Mouse (Mus musculus) forebrain, postnatal 0 days (tissue): ENCODE results near the gene Lbh. TPM values are rescaled to one million over a fixed set of nuclear protein-coding genes. Genes with fewer than 3 reads are reported as not detected.

ENCODE experiments used
- ATAC-seq: fragments of 200-750 bp; cut with Nextera tagmentation; 2 replicates; pipeline ENCODE4 v1.8.0; 2017; ENCODE audit warnings: mild to moderate bottlenecking, moderate library complexity
- DNase-seq: peaks from one replicate; pipeline ENCODE4 v3.0.0-alpha.2; 2015
- H3K27ac ChIP-seq: fragments of 300-500 bp; sonication (generic); 2 replicates; pipeline ENCODE4 v1.5.1; 2014; ENCODE audit warnings: low read depth, mild to moderate bottlenecking, antibody characterized with exemption, low read length, moderate library complexity, mixed read lengths
- H3K27me3 ChIP-seq: fragments of 300-500 bp; sonication (generic); 2 replicates; pipeline ENCODE4 v1.6.1; 2014; ENCODE audit warnings: mild to moderate bottlenecking, low read length, mixed read lengths; ENCODE audit not compliant: insufficient read depth
- H3K36me3 ChIP-seq: fragments of 300-500 bp; sonication (generic); 2 replicates; pipeline ENCODE4 v1.6.1; 2014; ENCODE audit warnings: mild to moderate bottlenecking, moderate library complexity; ENCODE audit not compliant: insufficient read depth
- H3K4me1 ChIP-seq: fragments of 300-500 bp; sonication (generic); 2 replicates; pipeline ENCODE4 v1.6.1; 2014; ENCODE audit warnings: antibody characterized with exemption; ENCODE audit not compliant: insufficient read depth
- H3K4me2 ChIP-seq: fragments of 300-500 bp; sonication (generic); 2 replicates; pipeline ENCODE4 v1.6.1; 2014; ENCODE audit warnings: low read depth, mild to moderate bottlenecking, moderate library complexity
- H3K4me3 ChIP-seq: fragments of 300-500 bp; sonication (generic); 2 replicates; pipeline ENCODE4 v1.5.1; 2014; ENCODE audit warnings: low read depth, low read length, mixed read lengths
- H3K9ac ChIP-seq: fragments of 300-500 bp; sonication (generic); 2 replicates; pipeline ENCODE4 v1.6.1; 2014; ENCODE audit warnings: mild to moderate bottlenecking
- H3K9me3 ChIP-seq: fragments of 300-500 bp; sonication (generic); 2 replicates; pipeline ENCODE4 v1.6.1; 2016; ENCODE audit warnings: low read length
- CTCF ChIP-seq: sonication (generic); IDR thresholded peaks from 2 replicates; pipeline ENCODE4 v1.5.1; 2016; ENCODE audit warnings: antibody characterized with exemption, control low read depth, low read depth
- WGBS: fragments of 180-500 bp; shearing (Covaris S2); extraction: QIAGEN DNeasy Blood & Tissue Kit; methylation state at CpG from one replicate; pipeline ENCODE4 v1.1.7; 2014; 5-methylcytosine and 5-hydroxymethylcytosine counted together
- polyA plus RNA-seq: library from polyadenylated mRNA; unstranded; fragments of >200 nt; fragmentation: Nextera tagmentation; extraction: Ambion mirVana; gene quantifications from 2 replicates; pipeline ENCODE4 v1.2.1, GENCODE M21; 2015
- total RNA-seq: library from RNA; depleted of rRNA; stranded (reverse); fragments of >200 nt; gene quantifications from 2 replicates; pipeline ENCODE4 v1.2.3, GENCODE M21; 2014

Lbh gene
- total and polyA plus RNA-seq, 2 experiments from 2014 or later, result 3.0 to 66.7 TPM

- Histone ChIP-seq H3K27ac (no peak overlapping the region), H3K27me3 (no peaks in the 10 kb centered on the region), H3K4me2 (no peak overlapping the region), H3K9me3 (no peaks in the 10 kb centered on the region), H3K36me3 (no peaks in the 10 kb centered on the region), H3K4me3 (no peak overlapping the region), H3K9ac (no peak overlapping the region), H3K4me1 (no peaks in the 10 kb centered on the region)
- DNase-seq, result no peak
- no peak for TF ChIP-seq CTCF
- 70% methylated on average over 7 of the region's 7 CpGs for WGBS
- ATAC-seq, result no peak
These were observed 31.2 kb downstream of the Lbh start for GRCm38 (mm10) chr17:72949247-72949701.

GRCm38 (mm10) chr17:72951331-72951730, 33.2 kb downstream of the Lbh start:
- H3K4me2 ChIP-seq, result no peak overlapping the region
- H3K27me3 ChIP-seq, result no peaks in the 10 kb centered on the region
- H3K4me1 ChIP-seq, result no peaks in the 10 kb centered on the region
- no peaks in the 10 kb centered on the region for H3K9me3 ChIP-seq
- no peak overlapping the region for H3K27ac ChIP-seq
- no peak for DNase-seq
- H3K36me3 ChIP-seq, result no peaks in the 10 kb centered on the region
- 84% methylated on average over 6 of the region's 6 CpGs for WGBS
- ATAC-seq, result no peak
- H3K9ac ChIP-seq, result no peak overlapping the region
- H3K4me3 ChIP-seq, result no peak overlapping the region
- TF ChIP-seq CTCF, result no peak

- 92% methylated on average over 6 of the region's 6 CpGs for WGBS
- no peak for ATAC-seq
- H3K4me1 ChIP-seq, result no peaks in the 10 kb centered on the region
These were observed 35.9 kb downstream of the Lbh start for GRCm38 (mm10) chr17:72953811-72954685.

GRCm38 (mm10) chr17:72955534-72955933, 37.4 kb downstream of the Lbh start:
- Histone ChIP-seq H3K27ac (no peak overlapping the region), H3K9ac (no peak overlapping the region), H3K36me3 (no peaks in the 10 kb centered on the region), H3K4me3 (no peak overlapping the region), H3K4me2 (no peak overlapping the region), H3K4me1 (no peaks in the 10 kb centered on the region), H3K27me3 (no peaks in the 10 kb centered on the region), H3K9me3 (no peaks in the 10 kb centered on the region)
- DNase-seq (no peak), ATAC-seq (no peak)
- WGBS, result 36% methylated on average over 2 of the region's 2 CpGs
- TF ChIP-seq CTCF, result no peak

More at GRCm38 (mm10) chr17:72953811-72954685, 35.9 kb downstream of the Lbh start:
- no peaks in the 10 kb centered on the region for H3K9me3 ChIP-seq
- no peaks in the 10 kb centered on the region for H3K27me3 ChIP-seq
- no peak overlapping the region for H3K4me2 ChIP-seq
- no peak overlapping the region for H3K4me3 ChIP-seq
- no peak for TF ChIP-seq CTCF
- H3K9ac ChIP-seq, result no peak overlapping the region
- H3K27ac ChIP-seq, result no peak overlapping the region
- no peak for DNase-seq
- no peaks in the 10 kb centered on the region for H3K36me3 ChIP-seq

GRCm38 (mm10) chr17:72957016-72957415, 38.9 kb downstream of the Lbh start:
- Histone ChIP-seq H3K27ac (no peak overlapping the region), H3K4me2 (no peak overlapping the region), H3K27me3 (no peaks in the 10 kb centered on the region), H3K4me3 (no peak overlapping the region), H3K36me3 (no peaks in the 10 kb centered on the region), H3K9ac (no peak overlapping the region), H3K4me1 (no peaks in the 10 kb centered on the region), H3K9me3 (no peaks in the 10 kb centered on the region)
- no peak for DNase-seq
- WGBS, result 74% methylated on average over 6 of the region's 6 CpGs
- no peak for TF ChIP-seq CTCF
- no peak for ATAC-seq

GRCm38 (mm10) chr17:72958886-72959285, 40.8 kb downstream of the Lbh start:
- WGBS, result 92% methylated on average over 5 of the region's 5 CpGs
- H3K27me3 ChIP-seq, result no peaks in the 10 kb centered on the region
- H3K27ac ChIP-seq, result no peak overlapping the region
- H3K4me3 ChIP-seq, result no peak overlapping the region
- no peaks in the 10 kb centered on the region for H3K4me1 ChIP-seq
- DNase-seq, result no peak
- H3K4me2 ChIP-seq, result no peak overlapping the region
- H3K36me3 ChIP-seq, result no peaks in the 10 kb centered on the region
- no peak for ATAC-seq
- H3K9ac ChIP-seq, result no peak overlapping the region
- H3K9me3 ChIP-seq, result no peaks in the 10 kb centered on the region
- TF ChIP-seq CTCF, result no peak

- H3K27ac ChIP-seq, result no peak overlapping the region
- H3K9ac ChIP-seq, result no peak overlapping the region
- H3K4me1 ChIP-seq, result no peaks in the 10 kb centered on the region
- TF ChIP-seq CTCF, result no peak
- H3K4me3 ChIP-seq, result no peak overlapping the region
- no peaks in the 10 kb centered on the region for H3K9me3 ChIP-seq
- no peaks in the 10 kb centered on the region for H3K36me3 ChIP-seq
- no peak overlapping the region for H3K4me2 ChIP-seq
- 71% methylated on average over 5 of the region's 5 CpGs for WGBS
- no peaks in the 10 kb centered on the region for H3K27me3 ChIP-seq
- no peak for DNase-seq
- ATAC-seq, result no peak
These were observed 41.5 kb downstream of the Lbh start for GRCm38 (mm10) chr17:72959497-72960039.
